Mouse (Mus musculus): ENCODE measurements around the gene Sord.

GRCm38 (mm10) chr2:122240735-122241134, 6.2 kb downstream of the Sord start:
- TF ChIP-seq CTCF (IDR thresholded peaks at IDR 0.05; ENCODE audit: low read depth): no peak
- TF ChIP-seq EP300 (IDR thresholded peaks at IDR 0.05; ENCODE audit: low read depth): no peak
